8 mouse cellular contexts compared by ENCODE assay signal in genomic region chr7:75796474-75796873, GRCm38 (mm10). TPM values are rescaled to one million over a fixed set of nuclear protein-coding genes. Genes with fewer than 3 reads are reported as not detected.
DNase-seq lines count a peak whose midpoint lies in the region; ATAC-seq and TF ChIP-seq lines count a peak whose summit lies in the region.

No protein-coding gene starts in this region.

- H3K4me2 ChIP-seq in kidney, postnatal 0 days (ENCODE audit: low read length): peak overlapping the region; percentile 21; the same call in 1 of the 2 replicates
- peak overlapping the region; percentile 9; the same call in 1 of the 2 replicates for H3K4me2 ChIP-seq in hindbrain, embryonic 12.5 days (replicated peaks)
- H3K4me2 ChIP-seq in midbrain, embryonic 12.5 days (replicated peaks): no peak overlapping the region

- H3K27ac ChIP-seq in kidney, postnatal 0 days: no peak overlapping the region
- H3K27ac ChIP-seq in hindbrain, embryonic 12.5 days: peak overlapping the region; percentile 18; the same call in 1 of the 2 replicates
- H3K27ac ChIP-seq in midbrain, embryonic 12.5 days (replicated peaks): no peak overlapping the region

- no peaks in the 10 kb centered on the region for H3K9me3 ChIP-seq in kidney, postnatal 0 days (replicated peaks; ENCODE audit: low read length)
- no peaks in the 10 kb centered on the region for H3K9me3 ChIP-seq in hindbrain, embryonic 12.5 days (replicated peaks)
- no peaks in the 10 kb centered on the region for H3K9me3 ChIP-seq in midbrain, embryonic 12.5 days

- peak; percentile 76 for ATAC-seq in kidney, postnatal 0 days (replicated peaks; ENCODE audit: low FRiP score, low read depth)
- ATAC-seq in Patski: peak; percentile 28
- 0 out of 2 replicates have a peak, but pooled peaks have one; percentile 60 for ATAC-seq in hindbrain, embryonic 12.5 days (ENCODE audit: low FRiP score)
- ATAC-seq in midbrain, embryonic 12.5 days (ENCODE audit: low FRiP score, low read depth): peak; percentile 41; the same call in 1 of the 2 replicates

- H3K4me1 ChIP-seq in kidney, postnatal 0 days (replicated peaks; ENCODE audit: insufficient read depth, low read length): no peaks in the 10 kb centered on the region
- peaks cover 7% of the 10 kb centered on the region for H3K4me1 ChIP-seq in hindbrain, embryonic 12.5 days
- H3K4me1 ChIP-seq in midbrain, embryonic 12.5 days: peaks cover 3% of the 10 kb centered on the region; the same call in 1 of the 2 replicates

- CTCF ChIA-PET in Patski (lab: Charles Lee): interaction anchor here (1.1 kb wide), 1 partner anchor 25 kb away, joined by 3 read pairs; no protein-coding TSS in a partner anchor

- no peaks in the 10 kb centered on the region for H3K36me3 ChIP-seq in kidney, postnatal 0 days (ENCODE audit: insufficient read depth, low read length)
- H3K36me3 ChIP-seq in hindbrain, embryonic 12.5 days: no peaks in the 10 kb centered on the region
- no peaks in the 10 kb centered on the region for H3K36me3 ChIP-seq in midbrain, embryonic 12.5 days

- POLR2A ChIA-PET in Patski (lab: Charles Lee): no interaction called here

- WGBS in kidney, postnatal 0 days: 10% methylated on average over 9 of the region's 9 CpGs
- 33% methylated on average over 9 of the region's 9 CpGs for WGBS in hindbrain, embryonic 12.5 days
- 40% methylated on average over 9 of the region's 9 CpGs for WGBS in midbrain, embryonic 12.5 days

- H3K27me3 ChIP-seq in kidney, postnatal 0 days (ENCODE audit: insufficient read depth, low read length): no peaks in the 10 kb centered on the region
- no peaks in the 10 kb centered on the region for H3K27me3 ChIP-seq in Patski
- no peaks in the 10 kb centered on the region for H3K27me3 ChIP-seq in hindbrain, embryonic 12.5 days
- H3K27me3 ChIP-seq in midbrain, embryonic 12.5 days: no peaks in the 10 kb centered on the region

- in situ Hi-C loops in Patski (cut with MboI; ENCODE audit: low pct_unique_long_range_greater_than_20kb): no loop called here

- H3K9ac ChIP-seq in kidney, postnatal 0 days (ENCODE audit: low read depth, low read length): no peak overlapping the region
- H3K9ac ChIP-seq in hindbrain, embryonic 12.5 days: no peak overlapping the region
- H3K9ac ChIP-seq in midbrain, embryonic 12.5 days (replicated peaks): no peak overlapping the region

- no peak for TF ChIP-seq CTCF in kidney, postnatal 0 days (IDR thresholded peaks at IDR 0.05; ENCODE audit: low read depth)
- no peak for TF ChIP-seq CTCF in Patski (IDR thresholded peaks at IDR 0.05)

- H3K4me3 ChIP-seq in kidney, postnatal 0 days (replicated peaks; ENCODE audit: low read depth, low read length): no peak overlapping the region
- H3K4me3 ChIP-seq in hindbrain, embryonic 12.5 days: no peak overlapping the region
- H3K4me3 ChIP-seq in midbrain, embryonic 12.5 days: no peak overlapping the region

- peak; percentile 51 for DNase-seq in kidney, postnatal 0 days (ENCODE audit: low spot score)
- DNase-seq in kidney, adult 18-20 months: no peak
- DNase-seq in Patski (ENCODE audit: low read depth, low spot score): no peak
- peak; percentile 76 for DNase-seq in thymus, postnatal 25 days
- DNase-seq in cerebellum, adult 18-20 months: no peak
- no peak for DNase-seq in c-Kit-positive CD71-positive TER-119-positive erythroid progenitor cells, embryonic 14.5 days (ENCODE audit: low spot score)

RNA-seq across cellular contexts. Expression of gene Klhl25, which starts 51.6 kb away (rescaled TPM):
- 10.3 and 10.5 TPM in 2 replicates for polyA plus RNA-seq in kidney, postnatal 0 days (2015; fragmentation: Nextera tagmentation; extraction: Ambion mirVana)
- 10.1 TPM for polyA plus RNA-seq in Patski (2021)
- polyA plus RNA-seq in hindbrain, embryonic 12.5 days (2016; fragmentation: Nextera tagmentation; extraction: Ambion mirVana): 26.0 and 26.7 TPM in 2 replicates
- 22.4 and 23.1 TPM in 2 replicates for polyA plus RNA-seq in midbrain, embryonic 12.5 days (2016; fragmentation: Nextera tagmentation; extraction: Ambion mirVana)

Comparison
In these comparisons a context has a peak if more than half of its experiments do, and no peak if none do; other contexts are left out.
1. DNase-seq: peak in kidney, postnatal 0 days (single experiment) and thymus, postnatal 25 days (single experiment); none in kidney, adult 18-20 months (single experiment), Patski (single experiment), cerebellum, adult 18-20 months (0 of 2) and c-Kit-positive CD71-positive TER-119-positive erythroid progenitor cells, embryonic 14.5 days (single experiment).
2. Peak in every context shown above with its lines, with median percentiles within 50 percentile points of each other: ATAC-seq.